In genomic region chr2:130283854-130284654, GRCm38 (mm10) we compare ENCODE assay signal across 8 mouse cellular contexts. TPM values are rescaled to one million over a fixed set of nuclear protein-coding genes. Genes with fewer than 3 reads are reported as not detected.
DNase-seq lines count a peak whose midpoint lies in the region; ATAC-seq and TF ChIP-seq lines count a peak whose summit lies in the region.

TSS of gene Idh3b (minus strand) at chr2:130284547.

- DNase-seq in gastrocnemius, adult 8-10 months (ENCODE audit: low spot score in 2 of 2) = peak; percentile 69 to 75
- peak; percentile 94 for DNase-seq in hindbrain, postnatal 0 days (ENCODE audit: low spot score)
- peak; percentile 93 to 95 for DNase-seq in left cerebral cortex, adult 18-20 months (ENCODE audit: low spot score in 2 of 2)
- peak; percentile 91 for DNase-seq in lung, postnatal 4 days
- DNase-seq in retina, postnatal 1 day = peak; percentile 92
- peak; percentile 84 for DNase-seq in thymus, postnatal 4 days

- peak within 1 kb of the TSS; percentile 67 for H3K4me3 ChIP-seq in hindbrain, postnatal 0 days (ENCODE audit: low read length)

- ATAC-seq in activated CD4-positive, CD25-positive, alpha-beta regulatory T cell, adult 4 months = peak; percentile 88
- ATAC-seq in common myeloid progenitor, adult 5-6 weeks (replicated peaks; ENCODE audit: low read depth, poor library complexity, severe bottlenecking) = peak; percentile 83
- peak; percentile 90 for ATAC-seq in hindbrain, postnatal 0 days

- peak within 1 kb of the TSS; percentile 57; the same call in 1 of the 2 replicates for H3K27ac ChIP-seq in hindbrain, postnatal 0 days

- no peaks in the 10 kb centered on the region for H3K9me3 ChIP-seq in hindbrain, postnatal 0 days (ENCODE audit: low read length)

- TF ChIP-seq CTCF in hindbrain, postnatal 0 days (IDR thresholded peaks at IDR 0.05; ENCODE audit: low read depth) = no peak

- peaks cover 10% of the 10 kb centered on the region for H3K4me1 ChIP-seq in hindbrain, postnatal 0 days (ENCODE audit: insufficient read depth, low read length)

- peak within 1 kb of the TSS; percentile 96 for H3K4me2 ChIP-seq in hindbrain, postnatal 0 days (ENCODE audit: low read depth, low read length)

- no peaks in the 10 kb centered on the region for H3K27me3 ChIP-seq in hindbrain, postnatal 0 days (ENCODE audit: insufficient read depth, low read length)

- peak within 1 kb of the TSS; percentile 74 for H3K9ac ChIP-seq in hindbrain, postnatal 0 days (replicated peaks; ENCODE audit: low read length)

- under 1% methylated on average over 51 of the region's 51 CpGs for WGBS in hindbrain, postnatal 0 days

- H3K36me3 ChIP-seq in hindbrain, postnatal 0 days (ENCODE audit: insufficient read depth, low read length) = peaks cover 27% of the 10 kb centered on the region

RNA-seq across cellular contexts. Expression of gene Idh3b, which starts in this region (rescaled TPM):
- polyA plus RNA-seq in activated CD4-positive, CD25-positive, alpha-beta regulatory T cell, adult 4 months (2017; shearing (Covaris generic)) = 100 to 1,000 TPM; 132 to 167 TPM
- 110 and 134 TPM in 2 replicates for total RNA-seq in common myeloid progenitor, adult 5-6 weeks (2017)
- 100 to 1,000 TPM; 364 to 434 (median 425) TPM for total RNA-seq in gastrocnemius, adult 8-10 months (2022)
- total RNA-seq in hindbrain, postnatal 0 days (2014; rRNA removed) = 158 and 161 TPM in 2 replicates
- polyA plus RNA-seq in hindbrain, postnatal 0 days (2015; fragmentation: Nextera tagmentation; extraction: Ambion mirVana) = 215 TPM in 2 replicates
- 100 to 1,000 TPM; 287 to 311 TPM for total RNA-seq in left cerebral cortex, adult 18-20 months (2021)

Comparison
In these comparisons a context has a peak if more than half of its experiments do, and no peak if none do; other contexts are left out.
1. Peak in every context shown above with its lines: DNase-seq, ATAC-seq, H3K4me3 ChIP-seq and H3K27ac ChIP-seq.